Mouse (Mus musculus): ENCODE results near the gene Olfr969. TPM values are rescaled to one million over a fixed set of nuclear protein-coding genes. Genes with fewer than 3 reads are reported as not detected.
"Not testable (repeated sequence)": the region's sequence is repeated elsewhere in the genome, so short reads cannot be mapped to it uniquely, and the experiment has no call there.

Olfr969 gene
- not detected in 2 replicates for total RNA-seq (2014; rRNA removed)
- not detected in 2 replicates for polyA plus RNA-seq (2015; fragmentation: Nextera tagmentation; extraction: Ambion mirVana)

DNA sequence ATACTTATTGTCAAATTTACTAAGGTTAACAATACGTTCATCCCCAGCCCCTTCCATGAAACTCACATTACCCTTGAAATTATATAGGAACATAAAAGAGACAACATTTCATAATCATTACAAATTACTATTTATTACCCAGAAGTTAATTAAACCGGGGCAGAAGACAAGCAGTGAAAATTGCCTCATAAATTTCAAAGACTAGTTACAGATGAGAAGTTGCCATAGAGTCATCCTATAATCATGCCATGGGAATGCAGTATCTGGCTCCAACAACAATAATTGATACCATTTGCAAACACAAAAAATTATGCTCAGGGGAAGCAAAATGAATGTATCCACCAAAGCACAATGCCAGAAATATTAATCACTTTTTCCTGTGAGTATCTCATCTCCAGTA lies at the start of gene Olfr969:
TSS of gene Olfr969 (plus strand) at position 388 of the 400 bp plus-strand sequence.
- Histone ChIP-seq H3K4me1 (ENCODE audit: insufficient read depth) (no peaks in the 10 kb centered on the region), H3K9ac (no peak within 1 kb of the TSS), H3K36me3 (ENCODE audit: insufficient read depth) (no peaks in the 10 kb centered on the region), H3K4me3 (ENCODE audit: low read depth, low read length) (no peak within 1 kb of the TSS), H3K27me3 (ENCODE audit: insufficient read depth, low read length) (no peaks in the 10 kb centered on the region), H3K4me2 (ENCODE audit: low read depth) (no peak within 1 kb of the TSS), H3K9me3 (ENCODE audit: low read length) (no peaks in the 10 kb centered on the region), H3K27ac (ENCODE audit: low read depth, low read length) (no peak within 1 kb of the TSS)
- ATAC-seq (no peak), DNase-seq (no peak)
- TF ChIP-seq CTCF (IDR thresholded peaks at IDR 0.05; ENCODE audit: low read depth) = no peak
- 69% methylated on average over 2 of the region's 2 CpGs for WGBS

DNA sequence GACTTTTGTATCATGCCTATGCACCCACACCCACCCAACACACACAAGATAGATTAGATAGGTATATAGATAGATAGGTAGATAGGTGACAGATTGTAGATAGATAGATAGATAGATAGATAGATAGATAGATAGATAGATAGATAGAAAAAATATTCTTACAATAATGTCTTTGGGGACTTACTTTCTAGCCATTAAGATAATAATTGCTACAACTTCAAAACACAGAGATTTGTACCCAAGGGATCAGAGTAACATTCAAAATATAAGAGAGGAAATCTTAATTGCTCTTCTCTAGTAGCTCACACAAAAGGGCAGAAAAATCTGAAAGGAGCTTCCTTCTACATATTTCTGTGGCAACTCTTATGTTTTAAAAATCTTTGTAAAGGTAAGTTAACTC lies 44.8 kb upstream of the Olfr969 start, which contains the start of gene Olfr967:
TSS of gene Olfr967 (plus strand) at position 301 of the 400 bp plus-strand sequence.
- no peak for TF ChIP-seq CTCF (IDR thresholded peaks at IDR 0.05; ENCODE audit: low read depth)
- no peaks in the 10 kb centered on the region for H3K4me1 ChIP-seq (ENCODE audit: insufficient read depth)
- no peak within 1 kb of the TSS for H3K9ac ChIP-seq
- ATAC-seq (no peak), DNase-seq (no peak)
- no peaks in the 10 kb centered on the region for H3K36me3 ChIP-seq (ENCODE audit: insufficient read depth)
- H3K27me3 ChIP-seq (ENCODE audit: insufficient read depth, low read length) = no peaks in the 10 kb centered on the region
- H3K9me3 ChIP-seq (ENCODE audit: low read length) = no peaks in the 10 kb centered on the region
- H3K4me3 ChIP-seq (ENCODE audit: low read depth, low read length) = no peak within 1 kb of the TSS
- no peak within 1 kb of the TSS for H3K27ac ChIP-seq (ENCODE audit: low read depth, low read length)
- no peak within 1 kb of the TSS for H3K4me2 ChIP-seq (ENCODE audit: low read depth)

DNA sequence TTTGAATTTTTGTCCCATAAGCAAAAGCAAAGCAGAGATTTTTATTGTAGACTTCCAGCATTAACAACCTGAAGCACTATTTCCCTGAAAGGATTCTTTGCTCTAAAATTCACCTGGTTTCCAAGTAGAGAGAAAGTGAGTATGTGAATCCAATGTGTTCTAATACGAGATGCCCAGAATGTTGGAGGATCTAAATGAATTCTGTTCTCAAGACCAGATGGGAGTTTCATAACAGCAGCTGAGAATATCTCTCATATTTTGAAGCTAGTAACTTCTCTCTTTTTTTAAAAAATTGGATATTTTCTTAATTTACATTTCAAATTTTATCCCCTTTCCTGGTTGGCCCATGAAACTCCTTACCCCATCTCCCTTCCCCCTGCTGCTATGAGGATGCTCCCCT lies 44.3 kb upstream of the Olfr969 start:
- no peak overlapping the region for H3K4me3 ChIP-seq (ENCODE audit: low read depth, low read length)
- H3K36me3 ChIP-seq (ENCODE audit: insufficient read depth) = no peaks in the 10 kb centered on the region
- DNase-seq (no peak), ATAC-seq (no peak)
- TF ChIP-seq CTCF (IDR thresholded peaks at IDR 0.05; ENCODE audit: low read depth) = no peak
- H3K9me3 ChIP-seq (ENCODE audit: low read length) = no peaks in the 10 kb centered on the region
- no peak overlapping the region for H3K4me2 ChIP-seq (ENCODE audit: low read depth)
- 85% methylated on average over 1 of the region's 1 CpGs for WGBS
- no peak overlapping the region for H3K27ac ChIP-seq (ENCODE audit: low read depth, low read length)
- H3K4me1 ChIP-seq (ENCODE audit: insufficient read depth) = no peaks in the 10 kb centered on the region
- H3K27me3 ChIP-seq (ENCODE audit: insufficient read depth, low read length) = no peaks in the 10 kb centered on the region
- no peak overlapping the region for H3K9ac ChIP-seq

- H3K4me2 ChIP-seq (ENCODE audit: low read depth) = no peak within 1 kb of the TSS
- no peaks in the 10 kb centered on the region for H3K27me3 ChIP-seq (ENCODE audit: insufficient read depth, low read length)
- DNase-seq (no peak), ATAC-seq (no peak)
- no peaks in the 10 kb centered on the region for H3K4me1 ChIP-seq (ENCODE audit: insufficient read depth)
- TF ChIP-seq CTCF (IDR thresholded peaks at IDR 0.05; ENCODE audit: low read depth) = no peak
- H3K4me3 ChIP-seq (ENCODE audit: low read depth, low read length) = no peak within 1 kb of the TSS
- H3K36me3 ChIP-seq (ENCODE audit: insufficient read depth) = no peaks in the 10 kb centered on the region
- H3K27ac ChIP-seq (ENCODE audit: low read depth, low read length) = no peak within 1 kb of the TSS
- no peaks in the 10 kb centered on the region for H3K9me3 ChIP-seq (ENCODE audit: low read length)
- 76% methylated on average over 1 of the region's 1 CpGs for WGBS
- H3K9ac ChIP-seq = no peak within 1 kb of the TSS
Measured at GRCm38 (mm10) chr9:39783153-39783552, 7.6 kb upstream of the Olfr969 start, which contains the start of gene Olfr968. Gene Olfr968 (minus strand): TSS chr9:39783253.

DNA sequence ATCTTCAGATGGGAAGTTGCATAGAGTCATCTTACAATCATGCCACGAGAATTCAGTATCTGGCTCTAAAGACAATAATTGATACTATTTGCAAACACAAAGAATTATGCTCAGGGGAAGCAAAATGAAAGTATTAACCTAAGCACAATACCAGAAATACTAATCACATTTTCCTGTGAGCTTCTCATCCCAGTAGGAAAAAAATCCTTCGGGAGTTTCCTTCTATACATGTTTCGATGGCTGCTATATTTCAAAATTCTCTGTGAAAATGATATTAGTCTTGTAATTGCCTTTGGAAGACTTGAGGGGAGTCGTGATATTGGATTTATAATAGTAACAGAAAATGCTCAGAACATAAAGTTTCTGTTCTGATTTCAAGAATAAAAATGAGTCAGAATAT lies 17.8 kb downstream of the Olfr969 start, which contains the start of gene Olfr970:
TSS of gene Olfr970 (plus strand) at position 301 of the 400 bp plus-strand sequence.
- no peak within 1 kb of the TSS for H3K27ac ChIP-seq (ENCODE audit: low read depth, low read length)
- no peak for TF ChIP-seq CTCF (IDR thresholded peaks at IDR 0.05; ENCODE audit: low read depth)
- H3K36me3 ChIP-seq (ENCODE audit: insufficient read depth) = no peaks in the 10 kb centered on the region
- H3K27me3 ChIP-seq (ENCODE audit: insufficient read depth, low read length) = no peaks in the 10 kb centered on the region
- H3K4me2 ChIP-seq (ENCODE audit: low read depth) = no peak within 1 kb of the TSS
- no peak within 1 kb of the TSS for H3K4me3 ChIP-seq (ENCODE audit: low read depth, low read length)
- no peaks in the 10 kb centered on the region for H3K9me3 ChIP-seq (ENCODE audit: low read length)
- no peak within 1 kb of the TSS for H3K9ac ChIP-seq
- 80% methylated on average over 4 of the region's 4 CpGs for WGBS
- ATAC-seq (no peak), DNase-seq (no peak)
- H3K4me1 ChIP-seq (ENCODE audit: insufficient read depth) = no peaks in the 10 kb centered on the region

DNA sequence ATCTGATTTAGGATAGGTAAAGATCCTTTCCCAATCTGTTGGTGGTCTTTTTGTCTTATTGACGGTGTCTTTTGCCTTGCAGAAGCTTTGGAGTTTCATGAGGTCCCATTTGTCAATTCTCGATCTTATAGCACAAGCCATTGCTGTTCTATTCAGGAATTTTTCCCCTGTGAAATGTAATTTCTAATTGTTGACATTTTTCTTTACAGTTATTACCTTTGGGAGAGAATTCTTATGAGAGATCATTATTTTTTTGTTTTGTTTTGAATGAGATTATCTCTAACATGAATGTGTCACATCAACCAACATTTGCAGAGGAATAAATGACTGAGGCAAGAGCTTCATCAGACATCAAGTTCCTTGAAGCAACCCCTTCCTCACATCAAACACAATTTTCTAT lies 45.8 kb downstream of the Olfr969 start, which contains the start of gene Olfr971:
TSS of gene Olfr971 (plus strand) at position 301 of the 400 bp plus-strand sequence.
- H3K36me3 ChIP-seq (ENCODE audit: insufficient read depth); H3K4me1 ChIP-seq (ENCODE audit: insufficient read depth); H3K4me2 ChIP-seq (ENCODE audit: low read depth); H3K9me3 ChIP-seq (ENCODE audit: low read length); H3K27ac ChIP-seq (ENCODE audit: low read depth, low read length); DNase-seq; H3K27me3 ChIP-seq (ENCODE audit: insufficient read depth, low read length); H3K4me3 ChIP-seq (ENCODE audit: low read depth, low read length); ATAC-seq; H3K9ac ChIP-seq: not testable (repeated sequence)
- 95% methylated on average over 1 of the region's 2 CpGs for WGBS

Other genes with a start within 250 kb of the Olfr969 start
- gene Olfr958, start 236.9 kb upstream of the Olfr969 start, total RNA-seq (2014; rRNA removed) = not detected in 2 replicates
- not detected in 2 replicates for gene Olfr958, start 236.9 kb upstream of the Olfr969 start, polyA plus RNA-seq (2015; fragmentation: Nextera tagmentation; extraction: Ambion mirVana)
- not detected in 2 replicates for gene Olfr959, start 215.4 kb upstream of the Olfr969 start, total RNA-seq (2014; rRNA removed)
- gene Olfr959, start 215.4 kb upstream of the Olfr969 start, polyA plus RNA-seq (2015; fragmentation: Nextera tagmentation; extraction: Ambion mirVana) = not detected in 2 replicates
- 103 and 219 TPM in 2 replicates for gene AW551984, start 186.5 kb upstream of the Olfr969 start, total RNA-seq (2014; rRNA removed)
- gene AW551984, start 186.5 kb upstream of the Olfr969 start, polyA plus RNA-seq (2015; fragmentation: Nextera tagmentation; extraction: Ambion mirVana) = 46.3 and 98.8 TPM in 2 replicates
- gene Olfr148, start 180.3 kb upstream of the Olfr969 start, total RNA-seq (2014; rRNA removed) = not detected in 2 replicates
- gene Olfr148, start 180.3 kb upstream of the Olfr969 start, polyA plus RNA-seq (2015; fragmentation: Nextera tagmentation; extraction: Ambion mirVana) = not detected in 2 replicates
- not detected in 2 replicates for gene Olfr960, start 169.6 kb upstream of the Olfr969 start, total RNA-seq (2014; rRNA removed)
- not detected in 2 replicates for gene Olfr960, start 169.6 kb upstream of the Olfr969 start, polyA plus RNA-seq (2015; fragmentation: Nextera tagmentation; extraction: Ambion mirVana)
- not detected in 2 replicates for gene Olfr961, start 145.9 kb upstream of the Olfr969 start, total RNA-seq (2014; rRNA removed)
- not detected in 2 replicates for gene Olfr961, start 145.9 kb upstream of the Olfr969 start, polyA plus RNA-seq (2015; fragmentation: Nextera tagmentation; extraction: Ambion mirVana)
- not detected in 2 replicates for gene Olfr963, start 123.7 kb upstream of the Olfr969 start, total RNA-seq (2014; rRNA removed)
- gene Olfr963, start 123.7 kb upstream of the Olfr969 start, polyA plus RNA-seq (2015; fragmentation: Nextera tagmentation; extraction: Ambion mirVana) = not detected in 2 replicates
- gene Olfr149, start 83.8 kb upstream of the Olfr969 start, total RNA-seq (2014; rRNA removed) = not detected in 2 replicates
- not detected in 2 replicates for gene Olfr149, start 83.8 kb upstream of the Olfr969 start, polyA plus RNA-seq (2015; fragmentation: Nextera tagmentation; extraction: Ambion mirVana)
- not detected in 2 replicates for gene Olfr965, start 79.6 kb upstream of the Olfr969 start, total RNA-seq (2014; rRNA removed)
- gene Olfr965, start 79.6 kb upstream of the Olfr969 start, polyA plus RNA-seq (2015; fragmentation: Nextera tagmentation; extraction: Ambion mirVana) = not detected in 2 replicates
- not detected in 2 replicates for gene Olfr150, start 60.0 kb upstream of the Olfr969 start, total RNA-seq (2014; rRNA removed)
- gene Olfr150, start 60.0 kb upstream of the Olfr969 start, polyA plus RNA-seq (2015; fragmentation: Nextera tagmentation; extraction: Ambion mirVana) = not detected in 2 replicates
- gene Olfr967, start 44.7 kb upstream of the Olfr969 start, total RNA-seq (2014; rRNA removed) = not detected in 2 replicates
- not detected in 2 replicates for gene Olfr967, start 44.7 kb upstream of the Olfr969 start, polyA plus RNA-seq (2015; fragmentation: Nextera tagmentation; extraction: Ambion mirVana)
- not detected in 2 replicates for gene Olfr968, start 7.7 kb upstream of the Olfr969 start, total RNA-seq (2014; rRNA removed)
- not detected in 2 replicates for gene Olfr968, start 7.7 kb upstream of the Olfr969 start, polyA plus RNA-seq (2015; fragmentation: Nextera tagmentation; extraction: Ambion mirVana)
- gene Olfr970, start 17.9 kb downstream of the Olfr969 start, total RNA-seq (2014; rRNA removed) = not detected in 2 replicates
- gene Olfr970, start 17.9 kb downstream of the Olfr969 start, polyA plus RNA-seq (2015; fragmentation: Nextera tagmentation; extraction: Ambion mirVana) = not detected in 2 replicates
- not detected in 2 replicates for gene Olfr971, start 45.9 kb downstream of the Olfr969 start, total RNA-seq (2014; rRNA removed)
- gene Olfr971, start 45.9 kb downstream of the Olfr969 start, polyA plus RNA-seq (2015; fragmentation: Nextera tagmentation; extraction: Ambion mirVana) = not detected in 2 replicates
- not detected in 2 replicates for gene Olfr972, start 75.5 kb downstream of the Olfr969 start, total RNA-seq (2014; rRNA removed)
- not detected in 2 replicates for gene Olfr972, start 75.5 kb downstream of the Olfr969 start, polyA plus RNA-seq (2015; fragmentation: Nextera tagmentation; extraction: Ambion mirVana)
- not detected in 2 replicates for gene Olfr229, start 116.4 kb downstream of the Olfr969 start, total RNA-seq (2014; rRNA removed)
- gene Olfr229, start 116.4 kb downstream of the Olfr969 start, polyA plus RNA-seq (2015; fragmentation: Nextera tagmentation; extraction: Ambion mirVana) = not detected in 2 replicates
- gene Olfr974, start 146.6 kb downstream of the Olfr969 start, total RNA-seq (2014; rRNA removed) = not detected in 2 replicates
- not detected in 2 replicates for gene Olfr974, start 146.6 kb downstream of the Olfr969 start, polyA plus RNA-seq (2015; fragmentation: Nextera tagmentation; extraction: Ambion mirVana)
- gene Olfr975, start 161.1 kb downstream of the Olfr969 start, total RNA-seq (2014; rRNA removed) = 0.15 TPM in 1 of 2 replicates, not detected in the other
- gene Olfr975, start 161.1 kb downstream of the Olfr969 start, polyA plus RNA-seq (2015; fragmentation: Nextera tagmentation; extraction: Ambion mirVana) = not detected in 2 replicates
- gene Olfr976, start 170.2 kb downstream of the Olfr969 start, total RNA-seq (2014; rRNA removed) = not detected in 2 replicates
- gene Olfr976, start 170.2 kb downstream of the Olfr969 start, polyA plus RNA-seq (2015; fragmentation: Nextera tagmentation; extraction: Ambion mirVana) = not detected in 2 replicates
- not detected in 2 replicates for gene Olfr978, start 201.2 kb downstream of the Olfr969 start, total RNA-seq (2014; rRNA removed)
- gene Olfr978, start 201.2 kb downstream of the Olfr969 start, polyA plus RNA-seq (2015; fragmentation: Nextera tagmentation; extraction: Ambion mirVana) = not detected in 2 replicates
- not detected in 2 replicates for gene Olfr979, start 212.5 kb downstream of the Olfr969 start, total RNA-seq (2014; rRNA removed)
- gene Olfr979, start 212.5 kb downstream of the Olfr969 start, polyA plus RNA-seq (2015; fragmentation: Nextera tagmentation; extraction: Ambion mirVana) = not detected in 2 replicates
- gene Olfr980, start 218.6 kb downstream of the Olfr969 start, total RNA-seq (2014; rRNA removed) = not detected in 2 replicates
- gene Olfr980, start 218.6 kb downstream of the Olfr969 start, polyA plus RNA-seq (2015; fragmentation: Nextera tagmentation; extraction: Ambion mirVana) = not detected in 2 replicates
- not detected in 2 replicates for gene Olfr981, start 230.5 kb downstream of the Olfr969 start, total RNA-seq (2014; rRNA removed)
- not detected in 2 replicates for gene Olfr981, start 230.5 kb downstream of the Olfr969 start, polyA plus RNA-seq (2015; fragmentation: Nextera tagmentation; extraction: Ambion mirVana)

All from forebrain, postnatal 0 days (tissue).